ENCODE assay signal across 21 mouse cellular contexts in genomic region chr9:6298547-6298946, GRCm38 (mm10). TPM values are rescaled to one million over a fixed set of nuclear protein-coding genes. Genes with fewer than 3 reads are reported as not detected.
"Had no signal": no experiment of that assay in that cellular context is flagged by ENCODE, and none has a peak within 500 bp of the region (broad histone marks: within the 10 kb centered on the region; RNA-seq: fewer than 3 reads in every experiment).

No protein-coding gene starts in this region.

- H3K27me3 ChIP-seq: kidney, embryonic 15.5 days; liver, embryonic 13.5 days; stomach, embryonic 15.5 days had no signal

- H3K9me3 ChIP-seq: kidney, embryonic 15.5 days; liver, embryonic 13.5 days; stomach, embryonic 15.5 days had no signal

- H3K4me1 ChIP-seq: kidney, embryonic 15.5 days; liver, embryonic 13.5 days; stomach, embryonic 15.5 days had no signal

- H3K4me3 ChIP-seq: kidney, embryonic 15.5 days; left cerebral cortex, adult 2 months; liver, embryonic 13.5 days; stomach, embryonic 15.5 days had no signal

- H3K27ac ChIP-seq: kidney, embryonic 15.5 days; left cerebral cortex, adult 2 months; liver, embryonic 13.5 days; stomach, embryonic 15.5 days had no signal

- H3K9ac ChIP-seq: kidney, embryonic 15.5 days; liver, embryonic 13.5 days; stomach, embryonic 15.5 days had no signal

- H3K4me2 ChIP-seq: kidney, embryonic 15.5 days; liver, embryonic 13.5 days; midbrain, embryonic 11.5 days; stomach, embryonic 15.5 days had no signal

- H3K36me3 ChIP-seq: kidney, embryonic 15.5 days; liver, embryonic 13.5 days; stomach, embryonic 15.5 days had no signal

- DNase-seq: kidney, adult 8-10 months; kidney, postnatal 10 days; kidney, postnatal 36 days; layer of hippocampus, postnatal 36 days; liver, embryonic 13.5 days; lung, adult 2 months; lung, postnatal 14 days; lung, postnatal 4 days; midbrain, embryonic 14.5 days; right cerebral cortex, adult 18-20 months; right cerebral cortex, postnatal 14 days; right cerebral cortex, postnatal 4 days; thymus, adult 18-20 months; thymus, postnatal 36 days had no signal

RNA-seq across cellular contexts. Expression of gene Ddi1, which starts 28.9 kb away (rescaled TPM):
- polyA plus RNA-seq: liver, adult 2 months; liver, embryonic 13.5 days; lung, adult 2 months; midbrain, embryonic 11.5 days; midbrain, postnatal 0 days; urinary bladder, adult 2 months had no signal
